Mouse (Mus musculus) B cell, adult 2 months (primary cell): Measurements from ENCODE around the gene Ifna1.
"Not testable (repeated sequence)": the region's sequence is repeated elsewhere in the genome, so short reads cannot be mapped to it uniquely, and the experiment has no call there.

Experiments
- DNase-seq, 2 experiments: peaks; one replicate each; pipeline ENCODE4 v3.0.0; 2022

Gene Ifna1

GRCm38 (mm10) chr4:88849698-88850097 lies at the start of gene Ifna1:
Gene Ifna1, plus strand, starts transcription at chr4:88850087.
- no peak for DNase-seq

- DNase-seq: not testable (repeated sequence)
These were observed 46.9 kb upstream of the Ifna1 start, which contains the start of gene Gm13287 for GRCm38 (mm10) chr4:88802954-88803353. Gene Gm13287, plus strand, starts transcription at chr4:88803254.

- not testable (repeated sequence) for DNase-seq
These were observed 44.7 kb upstream of the Ifna1 start, which contains the start of gene Gm13288 for GRCm38 (mm10) chr4:88805231-88805630. Gene Gm13288, plus strand, starts transcription at chr4:88805531.

GRCm38 (mm10) chr4:88805761-88806160 lies 44.1 kb upstream of the Ifna1 start:
- peak; percentile 15 to 29 for DNase-seq

GRCm38 (mm10) chr4:88815928-88816327 lies 34.0 kb upstream of the Ifna1 start, which contains the start of gene Ifna7:
Gene Ifna7, plus strand, starts transcription at chr4:88816228.
- no peak for DNase-seq

- no peak for DNase-seq
These were observed 30.2 kb upstream of the Ifna1 start, which contains the start of gene Ifna11 for GRCm38 (mm10) chr4:88819659-88820058. Gene Ifna11, plus strand, starts transcription at chr4:88819959.

- DNase-seq: peak; percentile 32 to 33
These were observed 26.9 kb upstream of the Ifna1 start for GRCm38 (mm10) chr4:88822995-88823394.

GRCm38 (mm10) chr4:88827116-88827515 lies 22.8 kb upstream of the Ifna1 start, which contains the start of gene Ifna6:
Gene Ifna6, plus strand, starts transcription at chr4:88827416.
- not testable (repeated sequence) for DNase-seq

GRCm38 (mm10) chr4:88830523-88830922 lies 19.4 kb upstream of the Ifna1 start:
- peak; percentile 46 to 59 for DNase-seq

GRCm38 (mm10) chr4:88835225-88835624 lies 14.7 kb upstream of the Ifna1 start, which contains the start of gene Ifna5:
Gene Ifna5, plus strand, starts transcription at chr4:88835525.
- not testable (repeated sequence) for DNase-seq

GRCm38 (mm10) chr4:88838828-88839227 lies 11.1 kb upstream of the Ifna1 start:
- peak; percentile 42 to 53 for DNase-seq

- DNase-seq: no peak
These were observed 9.8 kb upstream of the Ifna1 start for GRCm38 (mm10) chr4:88840058-88840457.

GRCm38 (mm10) chr4:88841438-88841911 lies 8.4 kb upstream of the Ifna1 start, which contains the start of gene Ifna4:
Gene Ifna4, plus strand, starts transcription at chr4:88841861.
- DNase-seq: peak; percentile 24 to 44

GRCm38 (mm10) chr4:88845334-88845733 lies 4.6 kb upstream of the Ifna1 start:
- DNase-seq: no peak

- DNase-seq: no peak
These were observed 1.3 kb downstream of the Ifna1 start for GRCm38 (mm10) chr4:88851026-88851763.

GRCm38 (mm10) chr4:88859214-88859613 lies 9.3 kb downstream of the Ifna1 start:
- no peak for DNase-seq

GRCm38 (mm10) chr4:88863309-88863708 lies 13.4 kb downstream of the Ifna1 start:
- no peak for DNase-seq

- peak; percentile 73 to 75 for DNase-seq
These were observed 14.7 kb downstream of the Ifna1 start for GRCm38 (mm10) chr4:88864599-88864998.

GRCm38 (mm10) chr4:88865011-88865569 lies 15.2 kb downstream of the Ifna1 start:
- peak; percentile 10 to 18 for DNase-seq

- DNase-seq: peak; percentile 86
These were observed 17.6 kb downstream of the Ifna1 start for GRCm38 (mm10) chr4:88867366-88867925.

- DNase-seq: peak; percentile 65 to 70
These were observed 18.3 kb downstream of the Ifna1 start for GRCm38 (mm10) chr4:88867926-88868911.

- DNase-seq: peak; percentile 29 to 42
These were observed 22.8 kb downstream of the Ifna1 start for GRCm38 (mm10) chr4:88872691-88873090.
